Mouse (Mus musculus) myocyte (in vitro differentiated cells): ENCODE results near the gene Sptlc2.

Source experiments
- MAX ChIP-seq: IDR thresholded peaks from one replicate; pipeline ENCODE4 v1.6.1; 2011; ENCODE audit warnings: low read depth, mild to moderate bottlenecking, control low read depth
- POLR2A ChIP-seq: IDR thresholded peaks from one replicate; pipeline ENCODE4 v1.6.1; 2011; ENCODE audit warnings: low read depth, mild to moderate bottlenecking, control low read depth, moderate library complexity; ENCODE audit not compliant: insufficient read length
- POLR2AphosphoS2 ChIP-seq: IDR thresholded peaks from one replicate; pipeline ENCODE4 v1.6.1; 2011; ENCODE audit warnings: low read depth, control low read depth; ENCODE audit not compliant: insufficient read length
- REST ChIP-seq: IDR thresholded peaks from one replicate; pipeline ENCODE4 v1.6.1; 2011; ENCODE audit warnings: mild to moderate bottlenecking, control low read depth, moderate library complexity; ENCODE audit not compliant: insufficient read depth, insufficient read length
- TCF12 ChIP-seq: IDR thresholded peaks from one replicate; pipeline ENCODE4 v1.6.1; 2011; ENCODE audit warnings: mild to moderate bottlenecking, control low read depth; ENCODE audit not compliant: poor library complexity, insufficient read depth, severe bottlenecking
- TCF3 ChIP-seq: IDR thresholded peaks from one replicate; pipeline ENCODE4 v1.6.1; 2011; ENCODE audit warnings: low read depth, control low read depth; ENCODE audit not compliant: insufficient read length
- USF1 ChIP-seq: IDR thresholded peaks from one replicate; pipeline ENCODE4 v1.6.1; 2011; ENCODE audit warnings: low read depth, mild to moderate bottlenecking, control low read depth, moderate library complexity

GRCm38 (mm10) chr12:87419974-87420485 lies 31.9 kb upstream of the Sptlc2 start:
- TF ChIP-seq POLR2A, result no peak
- TF ChIP-seq TCF12, result no peak
- no peak for TF ChIP-seq USF1
- TF ChIP-seq MAX, result no peak
- TF ChIP-seq REST, result no peak
- TF ChIP-seq POLR2AphosphoS2, result no peak
- no peak for TF ChIP-seq TCF3
